ENCODE assay signal across 9 mouse cellular contexts in genomic region chr5:123045561-123046295, GRCm38 (mm10). TPM values are rescaled to one million over a fixed set of nuclear protein-coding genes. Genes with fewer than 3 reads are reported as not detected.
DNase-seq lines count a peak whose midpoint lies in the region; ATAC-seq and TF ChIP-seq lines count a peak whose summit lies in the region.
"Had no signal": no experiment of that assay in that cellular context is flagged by ENCODE, and none has a peak within 500 bp of the region (broad histone marks: within the 10 kb centered on the region; RNA-seq: fewer than 3 reads in every experiment).

No protein-coding gene starts in this region.

- peaks cover 11% of the 10 kb centered on the region for H3K4me1 ChIP-seq in G1E (ENCODE audit: insufficient read depth, low read depth, low read length)
- H3K4me1 ChIP-seq in cortical plate, adult 2 months (ENCODE audit: control insufficient read depth, insufficient read depth, low read length) = no peaks in the 10 kb centered on the region
- H3K4me1 ChIP-seq in heart, embryonic 15.5 days (replicated peaks) = peaks cover 11% of the 10 kb centered on the region
- no peaks in the 10 kb centered on the region for H3K4me1 ChIP-seq in midbrain, postnatal 0 days (ENCODE audit: insufficient read depth, low read length)

- WGBS in heart, embryonic 15.5 days = 19% methylated on average over 9 of the region's 9 CpGs
- WGBS in midbrain, postnatal 0 days = 38% methylated on average over 9 of the region's 9 CpGs

- H3K4me3 ChIP-seq in G1E (ENCODE audit: low read depth, low read length) = no peak overlapping the region
- H3K4me3 ChIP-seq in cortical plate, adult 2 months (ENCODE audit: insufficient read depth, low read length) = no peak overlapping the region
- H3K4me3 ChIP-seq in heart, embryonic 15.5 days = no peak overlapping the region
- H3K4me3 ChIP-seq in midbrain, postnatal 0 days (ENCODE audit: low read depth, low read length) = no peak overlapping the region
- H3K4me3 ChIP-seq: embryonic facial prominence, embryonic 13.5 days had no signal

- no peak for TF ChIP-seq POLR2A in cortical plate, adult 2 months (IDR thresholded peaks at IDR 0.05; ENCODE audit: extremely low read depth, insufficient read depth, low read length)

- DNase-seq in left cerebral cortex, adult 18-20 months (ENCODE audit: low spot score in 2 of 2) = peak; percentile 42 to 62
- DNase-seq in left cerebral cortex, adult 11 months (ENCODE audit: low spot score) = no peak
- DNase-seq in G1E (ENCODE audit: low spot score) = no peak
- DNase-seq in kidney, postnatal 4 days = peak; percentile 81 to 88
- peak; percentile 68 for DNase-seq in midbrain, postnatal 0 days (ENCODE audit: low spot score)
- peak; percentile 42 to 48 for DNase-seq in thymus, postnatal 36 days

- H3K27ac ChIP-seq in cortical plate, adult 2 months (ENCODE audit: insufficient read depth, low read length) = no peak overlapping the region
- H3K27ac ChIP-seq in heart, embryonic 15.5 days = no peak overlapping the region
- no peak overlapping the region for H3K27ac ChIP-seq in midbrain, postnatal 0 days (ENCODE audit: low read depth, low read length)
- H3K27ac ChIP-seq: embryonic facial prominence, embryonic 13.5 days had no signal

- no peaks in the 10 kb centered on the region for H3K36me3 ChIP-seq in G1E (replicated peaks)
- no peaks in the 10 kb centered on the region for H3K36me3 ChIP-seq in heart, embryonic 15.5 days
- H3K36me3 ChIP-seq in midbrain, postnatal 0 days (ENCODE audit: insufficient read depth, low read length) = no peaks in the 10 kb centered on the region
- H3K36me3 ChIP-seq: embryonic facial prominence, embryonic 13.5 days had no signal

- no peak overlapping the region for H3K9ac ChIP-seq in heart, embryonic 15.5 days
- H3K9ac ChIP-seq in midbrain, postnatal 0 days (replicated peaks; ENCODE audit: low read length, poor library complexity, severe bottlenecking) = no peak overlapping the region
- H3K9ac ChIP-seq: embryonic facial prominence, embryonic 13.5 days had no signal

- TF ChIP-seq CTCF in G1E (IDR thresholded peaks at IDR 0.05; ENCODE audit: low read depth, low read length) = peak; percentile 25; the same call in 1 of the 2 replicates
- peak; percentile 65 for TF ChIP-seq CTCF in cortical plate, adult 2 months (IDR thresholded peaks at IDR 0.05; ENCODE audit: extremely low read depth, insufficient read depth, low read length)
- TF ChIP-seq CTCF in midbrain, postnatal 0 days (IDR thresholded peaks at IDR 0.05) = peak; percentile 71

- H3K4me2 ChIP-seq in heart, embryonic 15.5 days = no peak overlapping the region
- no peak overlapping the region for H3K4me2 ChIP-seq in midbrain, postnatal 0 days (ENCODE audit: low read depth, low read length, poor library complexity, severe bottlenecking)
- H3K4me2 ChIP-seq: embryonic facial prominence, embryonic 13.5 days had no signal

- no peaks in the 10 kb centered on the region for H3K9me3 ChIP-seq in G1E (replicated peaks)
- no peaks in the 10 kb centered on the region for H3K9me3 ChIP-seq in heart, embryonic 15.5 days (replicated peaks)
- H3K9me3 ChIP-seq in midbrain, postnatal 0 days (ENCODE audit: low read length) = no peaks in the 10 kb centered on the region
- H3K9me3 ChIP-seq: embryonic facial prominence, embryonic 13.5 days had no signal

- peaks cover 31% of the 10 kb centered on the region for H3K27me3 ChIP-seq in G1E (ENCODE audit: insufficient read depth, low read length)
- H3K27me3 ChIP-seq in heart, embryonic 15.5 days = no peaks in the 10 kb centered on the region
- no peaks in the 10 kb centered on the region for H3K27me3 ChIP-seq in midbrain, postnatal 0 days (ENCODE audit: insufficient read depth, low read length)
- H3K27me3 ChIP-seq: embryonic facial prominence, embryonic 13.5 days had no signal

- no peak for ATAC-seq in G1E (ENCODE audit: extremely low read depth, insufficient number of reproducible peaks, low FRiP score, poor library complexity, severe bottlenecking)
- ATAC-seq in heart, embryonic 15.5 days (replicated peaks; ENCODE audit: insufficient number of reproducible peaks, insufficient read depth, low FRiP score, low read depth) = peak; percentile 62; the same call in 1 of the 2 replicates
- ATAC-seq in midbrain, postnatal 0 days (ENCODE audit: low FRiP score) = no peak

RNA-seq across cellular contexts. Expression of gene Morn3, which starts 1.1 kb away (rescaled TPM):
- total RNA-seq in left cerebral cortex, adult 18-20 months (2021) = under 1 TPM in 1 of 2 experiments, not detected in 1; 0.40 TPM
- not detected in 2 replicates for total RNA-seq in G1E (2014; fragmentation: Nextera tagmentation)
- 0.23 TPM in 1 of 2 replicates, not detected in the other for total RNA-seq in G1E (2017)
- not detected in 2 replicates for polyA plus RNA-seq in G1E (2012)
- 0.11 and 0.27 TPM in 2 replicates for polyA plus RNA-seq in cortical plate, adult 2 months (2012; rRNA removed)
- polyA plus RNA-seq in heart, embryonic 15.5 days (2015; fragmentation: Nextera tagmentation; extraction: Ambion mirVana) = not detected in 2 replicates
- not detected in 2 replicates for total RNA-seq in midbrain, postnatal 0 days (2014; rRNA removed)
- polyA plus RNA-seq in midbrain, postnatal 0 days (2015; fragmentation: Nextera tagmentation; extraction: Ambion mirVana) = 1.1 and 1.3 TPM in 2 replicates
- polyA plus RNA-seq: embryonic facial prominence, embryonic 13.5 days had no signal

RNA-seq across cellular contexts. Expression of gene Tmem120b, which starts 22.5 kb away (rescaled TPM):
- total RNA-seq in left cerebral cortex, adult 18-20 months (2021) = 10 to 100 TPM; 13.2 to 13.8 TPM
- total RNA-seq in G1E (2014; fragmentation: Nextera tagmentation) (2.3 TPM in 1 of 2 replicates, not detected in the other), G1E (2017) (0.93 and 1.3 TPM in 2 replicates)
- 0.53 and 0.59 TPM in 2 replicates for polyA plus RNA-seq in G1E (2012)
- 10.7 and 11.3 TPM in 2 replicates for polyA plus RNA-seq in cortical plate, adult 2 months (2012; rRNA removed)
- polyA plus RNA-seq in heart, embryonic 15.5 days (2015; fragmentation: Nextera tagmentation; extraction: Ambion mirVana) = 11.3 and 13.0 TPM in 2 replicates
- 13.3 and 16.2 TPM in 2 replicates for total RNA-seq in midbrain, postnatal 0 days (2014; rRNA removed)
- 17.1 and 19.7 TPM in 2 replicates for polyA plus RNA-seq in midbrain, postnatal 0 days (2015; fragmentation: Nextera tagmentation; extraction: Ambion mirVana)

RNA-seq across cellular contexts. Expression of gene Orai1, which starts 30.9 kb away (rescaled TPM):
- 1 to 10 TPM; 8.8 to 10.0 TPM for total RNA-seq in left cerebral cortex, adult 18-20 months (2021)
- total RNA-seq in G1E (2014; fragmentation: Nextera tagmentation) (16.0 and 18.8 TPM in 2 replicates), G1E (2017) (7.1 and 10.2 TPM in 2 replicates)
- 16.4 and 18.1 TPM in 2 replicates for polyA plus RNA-seq in G1E (2012)
- 13.2 and 14.3 TPM in 2 replicates for polyA plus RNA-seq in cortical plate, adult 2 months (2012; rRNA removed)
- polyA plus RNA-seq in heart, embryonic 15.5 days (2015; fragmentation: Nextera tagmentation; extraction: Ambion mirVana) = 17.3 and 19.0 TPM in 2 replicates
- total RNA-seq in midbrain, postnatal 0 days (2014; rRNA removed) = 16.3 and 24.0 TPM in 2 replicates
- polyA plus RNA-seq in midbrain, postnatal 0 days (2015; fragmentation: Nextera tagmentation; extraction: Ambion mirVana) = 13.5 and 14.8 TPM in 2 replicates

RNA-seq across cellular contexts. Expression of gene Kdm2b, which starts 56.1 kb away (rescaled TPM):
- total RNA-seq in left cerebral cortex, adult 18-20 months (2021) = 10 to 100 TPM; 24.2 to 25.5 TPM
- total RNA-seq in G1E (2014; fragmentation: Nextera tagmentation) (33.5 and 38.4 TPM in 2 replicates), G1E (2017) (14.3 and 17.5 TPM in 2 replicates)
- polyA plus RNA-seq in G1E (2012) = 27.0 and 29.0 TPM in 2 replicates
- polyA plus RNA-seq in cortical plate, adult 2 months (2012; rRNA removed) = 16.6 and 18.7 TPM in 2 replicates
- polyA plus RNA-seq in heart, embryonic 15.5 days (2015; fragmentation: Nextera tagmentation; extraction: Ambion mirVana) = 23.9 and 29.0 TPM in 2 replicates
- total RNA-seq in midbrain, postnatal 0 days (2014; rRNA removed) = 107 and 110 TPM in 2 replicates
- polyA plus RNA-seq in midbrain, postnatal 0 days (2015; fragmentation: Nextera tagmentation; extraction: Ambion mirVana) = 78.6 and 78.8 TPM in 2 replicates

Comparison
In these comparisons a context has a peak if more than half of its experiments do, and no peak if none do; other contexts are left out.
1. DNase-seq: peak in left cerebral cortex, adult 18-20 months (2 of 2), kidney, postnatal 4 days (2 of 2), midbrain, postnatal 0 days (single experiment) and thymus, postnatal 36 days (2 of 2); none in left cerebral cortex, adult 11 months (single experiment) and G1E (single experiment).
2. Peak in every context shown above with its lines, with median percentiles within 50 percentile points of each other: CTCF ChIP-seq.